Mouse (Mus musculus) MEL (cell line): Measurements from ENCODE around the gene Tsnaxip1. TPM values are rescaled to one million over a fixed set of nuclear protein-coding genes. Genes with fewer than 3 reads are reported as not detected.

Experiments used
- DNase-seq: peaks from one replicate; pipeline ENCODE4 v3.0.0; 2011; ENCODE audit warnings: low read depth, low spot score
- H3K27ac ChIP-seq: 2 replicates; pipeline ENCODE4 v1.5.1; 2012; ENCODE audit warnings: low read depth, mild to moderate bottlenecking, control low read depth, low read length, moderate library complexity; ENCODE audit not compliant: control insufficient read depth
- H3K27me3 ChIP-seq, 2 experiments: fragments of 150-350 bp in 1 of 2; sonication (generic) in 1 of 2; 2 replicates each; pipeline ENCODE4 v1.6.1; 2012; ENCODE audit warnings: low read length in 2 of 2, mild to moderate bottlenecking in 2 of 2, improper control_type of control experiment in 1 of 2, moderate library complexity in 1 of 2; ENCODE audit not compliant: insufficient read depth in 2 of 2, control insufficient read depth in 1 of 2
- H3K36me3 ChIP-seq, 2 experiments: 2 replicates each; pipeline ENCODE4 v1.6.1; 2012 to 2014; ENCODE audit warnings: low read length in 2 of 2, improper control_type of control experiment in 1 of 2, inconsistent platforms in 1 of 2, mild to moderate bottlenecking in 1 of 2; ENCODE audit not compliant: insufficient read depth in 2 of 2, control insufficient read depth in 1 of 2
- H3K4me1 ChIP-seq, 2 experiments: fragments of 150-350 bp in 1 of 2; sonication (generic) in 1 of 2; 2 replicates each; pipeline ENCODE4 v1.6.1; 2012; ENCODE audit warnings: low read length in 2 of 2, improper control_type of control experiment in 1 of 2, mild to moderate bottlenecking in 1 of 2; ENCODE audit not compliant: insufficient read depth in 2 of 2, control insufficient read depth in 1 of 2
- H3K4me3 ChIP-seq, 2 experiments: fragments of 150-350 bp in 1 of 2; sonication (generic) in 1 of 2; 2 replicates each; pipeline ENCODE4 v1.5.1; 2012; ENCODE audit warnings: low read depth in 2 of 2, low read length in 2 of 2, mild to moderate bottlenecking in 2 of 2, moderate library complexity in 2 of 2, control low read depth in 1 of 2, improper control_type of control experiment in 1 of 2; ENCODE audit not compliant: control insufficient read depth in 1 of 2, insufficient read depth in 1 of 2
- H3K79me2 ChIP-seq: 2 replicates; pipeline ENCODE4 v1.6.1; 2012; ENCODE audit warnings: mild to moderate bottlenecking, low read length, moderate library complexity; ENCODE audit not compliant: control insufficient read depth, poor library complexity, insufficient read depth
- H3K9ac ChIP-seq: 2 replicates; pipeline ENCODE4 v1.6.1; 2012; ENCODE audit warnings: low read depth, mild to moderate bottlenecking, control low read depth, low read length, moderate library complexity; ENCODE audit not compliant: control insufficient read depth, poor library complexity, severe bottlenecking
- H3K9me3 ChIP-seq: fragments of 150-350 bp; sonication (generic); replicated peaks from 2 replicates; pipeline ENCODE4 v1.6.1; 2012; ENCODE audit warnings: mild to moderate bottlenecking, low read length, improper control_type of control experiment, moderate library complexity; ENCODE audit not compliant: insufficient read depth
- BHLHE40 ChIP-seq: IDR thresholded peaks from 2 replicates; pipeline ENCODE4 v1.6.1; 2012; ENCODE audit warnings: low read depth, mild to moderate bottlenecking, inconsistent platforms, low read length, improper control_type of control experiment, borderline replicate concordance
- CHD1 ChIP-seq: IDR thresholded peaks from 2 replicates; pipeline ENCODE4 v1.6.1; 2012; ENCODE audit warnings: low read depth, mild to moderate bottlenecking, inconsistent platforms, low read length, improper control_type of control experiment
- CHD2 ChIP-seq: IDR thresholded peaks from 2 replicates; pipeline ENCODE4 v1.6.1; 2011; ENCODE audit warnings: low read length, improper control_type of control experiment
- CTCF ChIP-seq, 3 experiments: IDR thresholded peaks in 2 of 3; conservative IDR thresholded peaks in 1 of 3; 2 replicates each; pipeline ENCODE4 v1.5.1; 2011 to 2012; ENCODE audit warnings: low read length in 3 of 3, low read depth in 2 of 3, mild to moderate bottlenecking in 2 of 3, improper control_type of control experiment in 1 of 3, inconsistent platforms in 1 of 3, mixed read lengths in 1 of 3, moderate library complexity in 1 of 3; ENCODE audit not compliant: control insufficient read depth in 1 of 3, insufficient read depth in 1 of 3, poor library complexity in 1 of 3, severe bottlenecking in 1 of 3
- E2F4 ChIP-seq: IDR thresholded peaks from 2 replicates; pipeline ENCODE4 v1.6.1; 2011; ENCODE audit warnings: low read depth, low read length, improper control_type of control experiment, borderline replicate concordance
- ELF1 ChIP-seq: IDR thresholded peaks from 2 replicates; pipeline ENCODE4 v1.6.1; 2014; ENCODE audit warnings: low read depth, mild to moderate bottlenecking, inconsistent platforms, low read length, improper control_type of control experiment, moderate library complexity
- EP300 ChIP-seq, 2 experiments: IDR thresholded peaks; 2 replicates each; pipeline ENCODE4 v1.6.1; 2011; ENCODE audit warnings: improper control_type of control experiment in 2 of 2, low read length in 2 of 2, low read depth in 1 of 2, mild to moderate bottlenecking in 1 of 2
- ETS1 ChIP-seq: IDR thresholded peaks from 2 replicates; pipeline ENCODE4 v1.6.1; 2012; ENCODE audit warnings: low read depth, mild to moderate bottlenecking, inconsistent platforms, low read length, improper control_type of control experiment, moderate library complexity
- GABPA ChIP-seq: IDR thresholded peaks from 2 replicates; pipeline ENCODE4 v1.6.1; 2012; ENCODE audit warnings: low read depth, mild to moderate bottlenecking, inconsistent platforms, low read length, improper control_type of control experiment, moderate library complexity
- GATA1 ChIP-seq: IDR thresholded peaks from 2 replicates; pipeline ENCODE4 v1.6.1; 2011; ENCODE audit warnings: low read depth, low read length, improper control_type of control experiment
- HCFC1 ChIP-seq: IDR thresholded peaks from 2 replicates; pipeline ENCODE4 v1.6.1; 2012; ENCODE audit warnings: low read depth, mild to moderate bottlenecking, inconsistent platforms, low read length, improper control_type of control experiment, moderate library complexity
- JUND ChIP-seq: IDR thresholded peaks from 2 replicates; pipeline ENCODE4 v1.6.1; 2011; ENCODE audit warnings: low read depth, mild to moderate bottlenecking, improper control_type of control experiment, low read length
- KAT2A ChIP-seq: conservative IDR thresholded peaks from 2 replicates; pipeline ENCODE4 v1.6.1; 2012; ENCODE audit warnings: low read depth, low read length, improper control_type of control experiment, inconsistent platforms
- MAFK ChIP-seq: IDR thresholded peaks from 2 replicates; pipeline ENCODE4 v1.6.1; 2011; ENCODE audit warnings: low read depth, mild to moderate bottlenecking, low read length, improper control_type of control experiment, borderline replicate concordance
- MAZ ChIP-seq: IDR thresholded peaks from 2 replicates; pipeline ENCODE4 v1.6.1; 2012; ENCODE audit warnings: low read depth, mild to moderate bottlenecking, inconsistent platforms, low read length, improper control_type of control experiment
- MEF2A ChIP-seq: IDR thresholded peaks from 2 replicates; pipeline ENCODE4 v1.6.1; 2014; ENCODE audit warnings: low read depth, mild to moderate bottlenecking, inconsistent platforms, low read length, improper control_type of control experiment; ENCODE audit not compliant: poor library complexity, insufficient replicate concordance, severe bottlenecking; ENCODE audit errors: extremely low read depth
- MXI1 ChIP-seq: IDR thresholded peaks from 2 replicates; pipeline ENCODE4 v1.6.1; 2011; ENCODE audit warnings: mild to moderate bottlenecking, low read depth, low read length, improper control_type of control experiment
- MYB ChIP-seq: IDR thresholded peaks from 2 replicates; pipeline ENCODE4 v1.6.1; 2011; ENCODE audit warnings: mild to moderate bottlenecking, low read depth, low read length, improper control_type of control experiment
- MYC ChIP-seq: IDR thresholded peaks from 2 replicates; pipeline ENCODE4 v1.6.1; 2011; ENCODE audit warnings: low read depth, mild to moderate bottlenecking, low read length, improper control_type of control experiment, moderate library complexity
- NRF1 ChIP-seq: IDR thresholded peaks from 2 replicates; pipeline ENCODE4 v1.6.1; 2014; ENCODE audit warnings: low read depth, mild to moderate bottlenecking, inconsistent platforms, low read length, improper control_type of control experiment, moderate library complexity; ENCODE audit not compliant: poor library complexity, insufficient read depth, severe bottlenecking
- POLR2A ChIP-seq, 2 experiments: IDR thresholded peaks; 2 replicates each; pipeline ENCODE4 v1.6.1; 2011 to 2012; ENCODE audit warnings: low read length in 2 of 2, mild to moderate bottlenecking in 2 of 2, control low read depth in 1 of 2, improper control_type of control experiment in 1 of 2, low read depth in 1 of 2, moderate library complexity in 1 of 2; ENCODE audit not compliant: control insufficient read depth in 1 of 2, insufficient read depth in 1 of 2, poor library complexity in 1 of 2
- POLR2AphosphoS2 ChIP-seq: IDR thresholded peaks from 2 replicates; pipeline ENCODE4 v1.6.1; 2011; ENCODE audit warnings: low read length, improper control_type of control experiment
- POLR2AphosphoS5 ChIP-seq: IDR thresholded peaks from 2 replicates; pipeline ENCODE4 v1.6.1; 2012; ENCODE audit warnings: low read depth, borderline replicate concordance, mild to moderate bottlenecking, inconsistent platforms, low read length, moderate library complexity, mixed read lengths
- RCOR1 ChIP-seq: IDR thresholded peaks from 2 replicates; pipeline ENCODE4 v1.6.1; 2012; ENCODE audit warnings: low read depth, mild to moderate bottlenecking, inconsistent platforms, low read length, improper control_type of control experiment
- SIN3A ChIP-seq: IDR thresholded peaks from 2 replicates; pipeline ENCODE4 v1.6.1; 2012; ENCODE audit warnings: low read length, improper control_type of control experiment, inconsistent platforms
- SMC3 ChIP-seq: IDR thresholded peaks from 2 replicates; pipeline ENCODE4 v1.6.1; 2011; ENCODE audit warnings: low read depth, low read length, improper control_type of control experiment
- TAL1 ChIP-seq: IDR thresholded peaks from 2 replicates; pipeline ENCODE4 v1.6.1; 2012; ENCODE audit warnings: mild to moderate bottlenecking, inconsistent platforms, low read length, moderate library complexity, mixed read lengths
- TBP ChIP-seq: IDR thresholded peaks from 2 replicates; pipeline ENCODE4 v1.8.0; 2011; ENCODE audit warnings: low read depth, low read length, improper control_type of control experiment
- TCF12 ChIP-seq: IDR thresholded peaks from 2 replicates; pipeline ENCODE4 v1.6.1; 2014; ENCODE audit warnings: low read depth, mild to moderate bottlenecking, inconsistent platforms, low read length, improper control_type of control experiment, moderate library complexity
- UBTF ChIP-seq: IDR thresholded peaks from 2 replicates; pipeline ENCODE4 v1.6.1; 2012; ENCODE audit warnings: low read depth, mild to moderate bottlenecking, inconsistent platforms, low read length, improper control_type of control experiment, moderate library complexity, borderline replicate concordance; ENCODE audit not compliant: insufficient read depth
- USF1 ChIP-seq: IDR thresholded peaks from 2 replicates; pipeline ENCODE4 v1.6.1; 2014; ENCODE audit warnings: low read depth, mild to moderate bottlenecking, inconsistent platforms, low read length, improper control_type of control experiment, moderate library complexity
- USF2 ChIP-seq, 2 experiments: IDR thresholded peaks; 2 replicates each; pipeline ENCODE4 v1.6.1; 2011 to 2012; ENCODE audit warnings: improper control_type of control experiment in 2 of 2, low read length in 2 of 2, borderline replicate concordance in 1 of 2, inconsistent platforms in 1 of 2, low read depth in 1 of 2, mild to moderate bottlenecking in 1 of 2; ENCODE audit not compliant: insufficient read depth in 1 of 2
- ZC3H11A ChIP-seq: IDR thresholded peaks from 2 replicates; pipeline ENCODE4 v1.6.1; 2012; ENCODE audit warnings: low read depth, mild to moderate bottlenecking, inconsistent platforms, low read length, improper control_type of control experiment
- ZKSCAN1 ChIP-seq: IDR thresholded peaks from 2 replicates; pipeline ENCODE4 v1.6.1; 2012; ENCODE audit warnings: low read depth, mild to moderate bottlenecking, inconsistent platforms, low read length, improper control_type of control experiment, moderate library complexity
- ZMIZ1 ChIP-seq: IDR thresholded peaks from 2 replicates; pipeline ENCODE4 v1.6.1; 2012; ENCODE audit warnings: low read depth, mild to moderate bottlenecking, inconsistent platforms, low read length, improper control_type of control experiment, moderate library complexity
- ZNF384 ChIP-seq: IDR thresholded peaks from 2 replicates; pipeline ENCODE4 v1.6.1; 2012; ENCODE audit warnings: low read depth, mild to moderate bottlenecking, inconsistent platforms, low read length, improper control_type of control experiment
- polyA plus RNA-seq, 2 experiments: library from polyadenylated mRNA; stranded (reverse) in 1 of 2; unstranded in 1 of 2; fragments of >175 nt in 1 of 2; fragments of >200 nt in 1 of 2; gene quantifications; 2 replicates each; pipeline versions ENCODE4 v1.2.1 to v1.2.4; 2012; ENCODE audit warnings: low replicate concordance in 2 of 2, low read depth in 1 of 2; ENCODE audit not compliant: insufficient read length in 2 of 2, insufficient read depth in 1 of 2, missing spikeins in 1 of 2
- total RNA-seq: library from RNA; depleted of rRNA; stranded (reverse); fragments of 300-350 nt; gene quantifications from 2 replicates; pipeline ENCODE4 v1.2.3, GENCODE M21; 2012

The Tsnaxip1 gene
- total and polyA plus RNA-seq, 3 experiments = 0.10 TPM; not detected in 2

- Histone ChIP-seq H3K27ac (no peak overlapping the region), H3K27me3 (no peaks in the 10 kb centered on the region), H3K79me2 (peaks cover 30% of the 10 kb centered on the region), H3K9me3 (no peaks in the 10 kb centered on the region), H3K9ac (peak overlapping the region; percentile 76), H3K4me1 (peaks cover 4 to 32% of the 10 kb centered on the region in 2 experiments), H3K36me3 (peaks cover 0 to 25% of the 10 kb centered on the region in 2 experiments; a peak in 2 of 4 replicates), H3K4me3 (peak overlapping the region; percentile 68 to 88)
- peak; percentile 44 for DNase-seq
- peak; percentile 53; the same call in 1 of the 2 replicates for TF ChIP-seq SIN3A
- TF ChIP-seq TBP = no peak
- TF ChIP-seq ZMIZ1 = no peak
- TF ChIP-seq POLR2AphosphoS5 = no peak
- TF ChIP-seq UBTF = no peak
- TF ChIP-seq RCOR1 = peak; percentile 86
- no peak for TF ChIP-seq CHD1
- no peak for TF ChIP-seq JUND
- no peak for TF ChIP-seq SMC3
- TF ChIP-seq MYC = 0 out of 2 replicates have a peak, but pooled peaks have one; percentile 21
- TF ChIP-seq GATA1 = peak; percentile 48
- TF ChIP-seq USF2 (IDR thresholded peaks at IDR 0.05; ENCODE audit: borderline replicate concordance in 1 of 2, insufficient read depth in 1 of 2, low read depth in 1 of 2, low read length in 2 of 2) = no peak
- no peak for TF ChIP-seq CHD2
- no peak for TF ChIP-seq KAT2A
- no peak for TF ChIP-seq POLR2A (IDR thresholded peaks at IDR 0.05; ENCODE audit: control insufficient read depth in 1 of 2, insufficient read depth in 1 of 2, low read depth in 1 of 2, low read length in 2 of 2, poor library complexity in 1 of 2)
- no peak for TF ChIP-seq MYB
- TF ChIP-seq TCF12 = no peak
- peak; percentile 30; the same call in 1 of the 2 replicates for TF ChIP-seq MXI1
- no peak for TF ChIP-seq MAZ
- no peak for TF ChIP-seq USF1
- no peak for TF ChIP-seq GABPA
- TF ChIP-seq ELF1 = no peak
- TF ChIP-seq CTCF (IDR thresholded peaks at IDR 0.05 in 2 of 3, conservative IDR thresholded peaks at IDR 0.05 in 1 of 3; ENCODE audit: control insufficient read depth in 1 of 3, insufficient read depth in 1 of 3, low read depth in 2 of 3, low read length in 3 of 3, poor library complexity in 1 of 3, severe bottlenecking in 1 of 3) = no peak
- TF ChIP-seq EP300 (IDR thresholded peaks at IDR 0.05; ENCODE audit: low read depth in 1 of 2, low read length in 2 of 2) = no peak
- TF ChIP-seq POLR2AphosphoS2 = no peak
- no peak for TF ChIP-seq NRF1
- no peak for TF ChIP-seq MAFK
- TF ChIP-seq HCFC1 = no peak
- TF ChIP-seq ZNF384 = no peak
- TF ChIP-seq ZC3H11A = no peak
- no peak for TF ChIP-seq E2F4
- no peak for TF ChIP-seq TAL1
- TF ChIP-seq MEF2A = no peak
- no peak for TF ChIP-seq ZKSCAN1
- no peak for TF ChIP-seq BHLHE40
- no peak for TF ChIP-seq ETS1
These were observed 28.8 kb downstream of the Tsnaxip1 start for GRCm38 (mm10) chr8:105856168-105856835.
